Mouse (Mus musculus): ENCODE data around the gene Twnk. TPM values are rescaled to one million over a fixed set of nuclear protein-coding genes. Genes with fewer than 3 reads are reported as not detected.

The Twnk gene
- polyA plus RNA-seq, 1 experiment, result 6.1 TPM

DNA sequence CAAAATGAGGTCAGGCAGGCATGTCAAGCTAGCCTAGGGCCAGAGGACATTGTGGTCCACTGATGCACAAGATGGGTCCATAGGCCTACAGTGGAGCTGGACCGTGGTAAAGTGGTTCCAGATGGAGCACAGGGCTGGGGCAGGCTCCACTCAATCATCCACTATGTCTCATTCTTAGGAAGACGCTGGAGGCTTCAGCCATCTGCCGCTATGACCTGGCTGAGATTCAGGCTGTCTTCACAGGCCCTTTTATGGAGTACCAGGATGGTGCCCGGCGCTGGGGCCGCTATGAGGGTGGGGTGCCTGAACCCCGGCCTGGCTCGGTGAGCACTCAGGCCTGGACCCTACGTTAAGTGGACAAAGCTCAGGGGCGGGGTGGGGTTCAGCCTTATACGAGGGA, 7.7 kb upstream of the Twnk start:
- Histone ChIP-seq H3K4me1 (ENCODE audit: control insufficient read depth, insufficient read depth, insufficient read length) (no peaks in the 10 kb centered on the region), H3K27me3 (ENCODE audit: control insufficient read depth, insufficient read depth, low read length) (no peaks in the 10 kb centered on the region), H3K36me3 (ENCODE audit: control insufficient read depth, insufficient read depth, low read length) (peaks cover 1% of the 10 kb centered on the region; the same call in 1 of the 2 replicates), H3K4me3 (ENCODE audit: extremely low read depth, insufficient read depth, insufficient read length) (no peak overlapping the region), H3K27ac (ENCODE audit: insufficient read depth, low read length) (no peak overlapping the region)
- TF ChIP-seq CTCF (IDR thresholded peaks at IDR 0.05; ENCODE audit: extremely low read depth, insufficient read depth, insufficient read length, insufficient replicate concordance), result no peak
- no peak for TF ChIP-seq POLR2A (IDR thresholded peaks at IDR 0.05; ENCODE audit: low read depth, low read length)
- DNase-seq (ENCODE audit: low read depth in 1 of 2, low spot score in 2 of 2), result no peak
- 92% methylated on average over 11 of the region's 11 CpGs for WGBS

DNA sequence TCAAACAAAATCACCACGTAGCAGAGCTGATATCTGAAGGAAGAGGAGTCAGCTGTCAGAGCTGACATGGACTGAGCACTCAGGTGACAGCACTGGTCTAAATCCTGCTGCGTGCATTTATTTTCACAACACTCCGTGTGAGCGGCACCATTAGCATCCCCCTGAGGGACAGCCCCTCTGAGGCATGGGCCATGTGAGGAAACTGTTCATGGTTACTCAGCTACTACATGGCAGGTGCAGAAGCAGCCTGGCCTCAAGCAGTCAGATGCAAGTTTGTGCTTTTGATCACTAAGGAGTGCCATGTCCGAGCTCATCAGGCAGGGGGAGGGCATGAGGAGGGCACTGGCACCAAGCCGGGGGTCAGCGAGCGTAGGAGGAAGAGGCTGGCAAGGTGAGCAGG, 5.8 kb upstream of the Twnk start:
- Histone ChIP-seq H3K4me3 (ENCODE audit: extremely low read depth, insufficient read depth, insufficient read length) (no peak overlapping the region), H3K36me3 (ENCODE audit: control insufficient read depth, insufficient read depth, low read length) (peaks cover 1% of the 10 kb centered on the region), H3K27ac (ENCODE audit: insufficient read depth, low read length) (no peak overlapping the region), H3K27me3 (ENCODE audit: control insufficient read depth, insufficient read depth, low read length) (no peaks in the 10 kb centered on the region), H3K4me1 (ENCODE audit: control insufficient read depth, insufficient read depth, insufficient read length) (no peaks in the 10 kb centered on the region)
- TF ChIP-seq CTCF (IDR thresholded peaks at IDR 0.05; ENCODE audit: extremely low read depth, insufficient read depth, insufficient read length, insufficient replicate concordance) (no peak), POLR2A (IDR thresholded peaks at IDR 0.05; ENCODE audit: low read depth, low read length) (no peak)
- no peak for DNase-seq (ENCODE audit: low read depth in 1 of 2, low spot score in 2 of 2)
- WGBS, result 89% methylated on average over 8 of the region's 8 CpGs

DNA sequence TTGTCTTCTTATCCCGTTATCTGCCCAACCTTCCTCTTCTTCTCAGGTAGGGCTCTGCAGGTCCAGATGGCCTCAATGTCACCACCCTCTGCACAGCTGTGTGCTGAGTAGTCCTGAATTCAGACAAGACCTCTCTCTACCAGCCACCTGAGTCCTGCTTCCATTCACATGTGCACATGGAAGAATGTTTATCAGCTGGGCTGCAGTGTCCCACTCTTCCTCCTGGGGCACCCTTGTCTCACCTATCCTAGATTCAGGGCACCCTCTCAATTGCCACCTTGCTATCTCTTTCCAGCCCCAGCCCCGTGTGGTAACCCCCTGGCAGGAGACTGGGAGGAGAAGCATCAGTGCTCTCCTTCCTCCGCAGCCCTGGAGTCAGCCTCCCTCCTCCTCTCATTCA, 3.2 kb upstream of the Twnk start:
- no peak for DNase-seq (ENCODE audit: low read depth in 1 of 2, low spot score in 2 of 2)

DNA sequence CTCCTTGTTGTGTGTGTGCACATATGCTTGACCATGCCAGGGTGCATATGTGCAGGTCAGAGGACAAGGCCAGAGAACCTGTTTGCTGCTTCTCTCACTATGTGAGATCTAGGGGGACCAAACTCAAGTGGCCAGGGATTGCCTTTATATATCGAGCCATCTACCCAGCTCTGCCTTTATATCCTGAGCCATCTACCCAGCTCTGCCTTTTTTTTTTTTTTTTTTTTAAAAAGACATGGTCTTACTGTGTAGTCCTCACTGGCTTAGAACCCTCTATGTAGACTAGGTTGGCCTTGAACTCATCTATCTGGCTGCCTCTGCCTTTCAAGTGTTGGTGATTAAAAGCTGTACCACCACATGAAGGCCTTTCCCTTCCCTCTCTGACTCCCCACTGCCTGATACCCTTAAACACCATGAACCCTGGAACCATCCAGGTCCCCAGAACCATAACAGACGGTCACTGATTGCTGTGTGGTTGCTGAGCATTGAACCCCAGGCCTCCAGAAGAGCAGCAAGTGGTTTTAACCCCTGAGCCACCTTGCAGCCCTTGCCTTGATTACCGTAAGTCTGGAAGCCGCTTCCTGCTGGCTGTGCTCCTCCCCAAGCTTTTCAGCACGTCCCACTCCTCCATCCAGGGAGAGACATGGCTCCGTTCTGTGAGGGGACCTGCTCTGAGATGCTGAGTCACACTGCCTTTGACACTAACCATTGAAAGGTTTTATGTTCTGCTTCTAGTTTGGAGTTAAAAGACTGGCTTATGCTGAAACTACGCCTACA, 1.5 kb upstream of the Twnk start:
- 89% methylated on average over 7 of the region's 7 CpGs for WGBS
- Histone ChIP-seq H3K36me3 (ENCODE audit: control insufficient read depth, insufficient read depth, low read length) (peaks cover 1% of the 10 kb centered on the region), H3K4me1 (ENCODE audit: control insufficient read depth, insufficient read depth, insufficient read length) (peaks cover 6% of the 10 kb centered on the region; the same call in 1 of the 2 replicates), H3K27me3 (ENCODE audit: control insufficient read depth, insufficient read depth, low read length) (no peaks in the 10 kb centered on the region), H3K27ac (ENCODE audit: insufficient read depth, low read length) (no peak overlapping the region), H3K4me3 (ENCODE audit: extremely low read depth, insufficient read depth, insufficient read length) (no peak overlapping the region)
- no peak for DNase-seq (ENCODE audit: low read depth in 1 of 2, low spot score in 2 of 2)
- no peak for TF ChIP-seq POLR2A (IDR thresholded peaks at IDR 0.05; ENCODE audit: low read depth, low read length)
- no peak for TF ChIP-seq CTCF (IDR thresholded peaks at IDR 0.05; ENCODE audit: extremely low read depth, insufficient read depth, insufficient read length, insufficient replicate concordance)

More for the DNA sequence above, 3.2 kb upstream of the Twnk start:
- H3K27ac ChIP-seq (ENCODE audit: insufficient read depth, low read length), result no peak overlapping the region
- H3K27me3 ChIP-seq (ENCODE audit: control insufficient read depth, insufficient read depth, low read length), result no peaks in the 10 kb centered on the region
- H3K4me3 ChIP-seq (ENCODE audit: extremely low read depth, insufficient read depth, insufficient read length), result no peak overlapping the region
- peaks cover 4% of the 10 kb centered on the region; the same call in 1 of the 2 replicates for H3K4me1 ChIP-seq (ENCODE audit: control insufficient read depth, insufficient read depth, insufficient read length)
- H3K36me3 ChIP-seq (ENCODE audit: control insufficient read depth, insufficient read depth, low read length), result peaks cover 1% of the 10 kb centered on the region
- WGBS, result 67% methylated on average over 3 of the region's 3 CpGs
- TF ChIP-seq CTCF (IDR thresholded peaks at IDR 0.05; ENCODE audit: extremely low read depth, insufficient read depth, insufficient read length, insufficient replicate concordance) (no peak), POLR2A (IDR thresholded peaks at IDR 0.05; ENCODE audit: low read depth, low read length) (no peak)

DNA sequence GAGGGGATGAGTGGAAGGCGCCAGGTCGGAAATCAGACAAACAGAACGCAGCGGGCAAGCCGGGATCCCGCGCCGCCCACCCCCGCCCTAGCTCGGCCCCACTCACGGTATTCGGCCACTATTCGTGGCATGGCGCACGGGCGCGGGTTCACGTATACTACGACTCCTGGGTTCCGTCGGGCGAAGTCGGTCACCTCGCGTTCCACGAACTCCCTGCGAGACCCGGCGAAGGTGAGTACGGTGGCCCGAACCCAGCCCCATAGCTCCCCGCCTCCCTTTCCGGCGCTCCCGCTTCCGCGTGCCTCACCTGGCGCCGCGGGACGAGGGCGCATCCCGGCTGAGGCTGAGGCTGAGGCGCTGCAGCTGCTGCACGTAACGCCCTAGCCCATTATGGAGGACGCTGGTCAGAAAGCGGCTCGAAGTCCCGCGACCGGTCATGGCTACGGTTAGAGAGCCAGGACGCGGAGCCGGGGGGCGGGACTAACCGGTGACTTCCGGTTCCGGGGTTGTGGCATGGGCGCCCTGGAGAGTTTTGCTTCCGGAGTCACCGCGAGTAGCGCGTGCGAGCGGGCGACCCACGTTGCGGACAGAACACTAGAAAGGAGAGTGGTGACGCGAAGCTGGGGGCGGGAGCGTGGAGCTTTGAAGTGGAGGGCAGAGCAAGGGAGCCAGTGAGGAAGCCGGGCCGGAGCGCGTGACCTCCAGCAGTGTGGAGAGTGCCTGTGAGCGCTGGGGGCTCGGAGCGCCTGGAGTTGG, 672 bp downstream of the Twnk start, which contains the start of gene Mrpl43:
Mrpl43 (minus strand) TSS at position 486 of the 756 bp plus-strand sequence.
- WGBS, result under 1% methylated on average over 78 of the region's 82 CpGs
- DNase-seq (ENCODE audit: low read depth in 1 of 2, low spot score in 2 of 2), result peak; percentile 85 to 97
- no peak for TF ChIP-seq CTCF (IDR thresholded peaks at IDR 0.05; ENCODE audit: extremely low read depth, insufficient read depth, insufficient read length, insufficient replicate concordance)
- TF ChIP-seq POLR2A (IDR thresholded peaks at IDR 0.05; ENCODE audit: low read depth, low read length), result no peak
- Histone ChIP-seq H3K4me3 (ENCODE audit: extremely low read depth, insufficient read depth, insufficient read length) (peak within 1 kb of the TSS; percentile 97), H3K27me3 (ENCODE audit: control insufficient read depth, insufficient read depth, low read length) (no peaks in the 10 kb centered on the region), H3K36me3 (ENCODE audit: control insufficient read depth, insufficient read depth, low read length) (peaks cover 4% of the 10 kb centered on the region), H3K4me1 (ENCODE audit: control insufficient read depth, insufficient read depth, insufficient read length) (peaks cover 6% of the 10 kb centered on the region; the same call in 1 of the 2 replicates), H3K27ac (ENCODE audit: insufficient read depth, low read length) (peak within 1 kb of the TSS; percentile 89)

DNA sequence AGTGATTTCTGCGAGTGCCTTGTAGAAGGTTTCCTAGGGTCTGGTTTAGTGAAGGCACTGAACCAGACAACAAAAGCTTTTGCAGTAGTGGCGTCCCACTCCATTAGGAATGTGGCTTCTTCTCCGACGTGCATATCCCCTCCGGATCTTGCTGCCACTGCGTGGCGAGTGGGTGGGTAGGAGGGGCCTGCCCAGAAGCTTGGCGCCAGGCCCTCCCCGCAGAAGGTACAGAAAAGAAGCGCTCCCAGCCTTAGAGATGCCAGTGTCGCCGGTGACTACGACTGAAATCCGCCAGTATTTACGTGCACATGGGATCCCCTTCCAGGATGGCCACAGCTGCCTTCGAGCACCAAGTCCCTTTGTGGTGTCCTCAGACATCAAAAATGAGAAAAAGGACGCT, 1.6 kb downstream of the Twnk start:
- Histone ChIP-seq H3K4me3 (ENCODE audit: extremely low read depth, insufficient read depth, insufficient read length) (peak overlapping the region; percentile 97; the same call in 1 of the 2 replicates), H3K4me1 (ENCODE audit: control insufficient read depth, insufficient read depth, insufficient read length) (peaks cover 6% of the 10 kb centered on the region; the same call in 1 of the 2 replicates), H3K27ac (ENCODE audit: insufficient read depth, low read length) (no peak overlapping the region; the same call in 1 of the 2 replicates), H3K36me3 (ENCODE audit: control insufficient read depth, insufficient read depth, low read length) (peaks cover 3% of the 10 kb centered on the region; the same call in 1 of the 2 replicates), H3K27me3 (ENCODE audit: control insufficient read depth, insufficient read depth, low read length) (no peaks in the 10 kb centered on the region)
- WGBS, result 22% methylated on average over 17 of the region's 17 CpGs
- DNase-seq (ENCODE audit: low read depth in 1 of 2, low spot score in 2 of 2), result no peak
- TF ChIP-seq POLR2A (IDR thresholded peaks at IDR 0.05; ENCODE audit: low read depth, low read length) (no peak), CTCF (IDR thresholded peaks at IDR 0.05; ENCODE audit: extremely low read depth, insufficient read depth, insufficient read length, insufficient replicate concordance) (no peak)

Measured in spleen, adult 2 months (tissue).